Mouse (Mus musculus): Measurements from ENCODE around the gene Tssk3.
"Not testable (repeated sequence)": the region's sequence is repeated elsewhere in the genome, so short reads cannot be mapped to it uniquely, and the experiment has no call there.

Gene Tssk3

DNA sequence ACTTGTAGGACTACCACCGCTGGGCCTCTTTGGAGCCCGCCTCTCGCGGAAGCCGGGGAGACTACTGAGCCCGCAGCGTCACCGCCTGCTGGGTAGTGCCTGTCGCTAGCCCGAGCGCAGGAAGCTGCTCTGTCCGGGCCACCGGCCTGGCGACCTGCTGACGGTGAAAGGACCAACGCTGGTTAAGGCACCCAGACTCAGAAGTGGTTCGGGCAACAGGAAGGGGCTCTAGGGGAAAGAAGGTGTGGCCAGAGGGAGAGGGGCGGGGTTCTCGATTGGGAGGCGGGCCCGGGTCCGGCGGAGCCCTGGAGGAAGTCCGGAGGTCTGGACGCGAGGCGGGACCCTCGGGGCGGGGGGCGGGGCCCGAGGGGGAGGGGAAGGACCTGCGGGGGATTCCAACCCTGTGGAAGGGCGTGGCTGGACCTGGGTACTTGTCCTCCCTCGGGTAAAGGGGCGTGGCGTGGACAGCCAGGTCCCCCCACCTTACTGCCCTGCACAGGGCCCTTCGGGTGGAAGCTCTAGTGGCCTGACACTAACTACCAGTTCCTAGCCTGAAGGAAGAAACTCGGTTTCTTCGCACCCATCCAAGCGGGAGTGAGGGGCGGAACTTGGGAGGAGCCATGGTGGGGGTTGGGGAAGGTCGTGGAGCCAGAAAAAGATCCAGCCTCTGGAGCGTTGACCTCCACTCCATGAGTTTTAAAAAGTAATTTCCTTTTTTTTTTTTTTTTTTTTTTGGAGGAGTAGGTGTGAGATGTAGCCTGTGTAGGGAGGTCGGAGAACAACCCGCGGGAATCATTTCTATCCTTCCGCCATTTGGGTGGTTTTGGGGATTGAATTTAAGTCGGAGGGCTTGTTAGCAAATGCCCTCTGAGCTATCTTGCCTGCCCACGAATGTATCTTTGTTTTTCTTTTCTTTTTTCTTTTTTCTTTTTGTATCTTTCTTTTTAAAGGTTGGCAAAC lies 10.1 kb upstream of the Tssk3 start:
- DNase-seq (ENCODE audit: low read depth, low spot score) = peak; percentile 87

DNA sequence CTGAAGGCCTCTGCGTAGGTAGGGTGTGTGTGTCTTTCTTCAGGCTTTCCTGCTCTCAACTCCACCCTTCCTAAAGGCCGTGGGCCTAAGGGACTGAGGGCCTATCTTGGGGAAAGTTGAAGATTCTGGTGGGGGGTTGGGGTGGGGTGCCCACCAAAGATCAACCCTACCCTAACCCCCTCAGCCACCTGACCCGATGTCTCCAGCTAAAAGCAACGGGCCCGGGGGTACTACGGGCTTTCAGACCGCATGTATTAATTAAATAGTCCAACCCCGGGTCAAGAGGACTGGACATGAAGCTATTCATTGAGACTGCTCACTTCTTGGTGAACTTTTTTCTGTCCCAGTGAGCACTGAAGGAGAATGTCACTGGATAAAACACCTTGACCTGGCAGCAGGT lies 9.2 kb upstream of the Tssk3 start:
- DNase-seq (ENCODE audit: low read depth, low spot score) = no peak

DNA sequence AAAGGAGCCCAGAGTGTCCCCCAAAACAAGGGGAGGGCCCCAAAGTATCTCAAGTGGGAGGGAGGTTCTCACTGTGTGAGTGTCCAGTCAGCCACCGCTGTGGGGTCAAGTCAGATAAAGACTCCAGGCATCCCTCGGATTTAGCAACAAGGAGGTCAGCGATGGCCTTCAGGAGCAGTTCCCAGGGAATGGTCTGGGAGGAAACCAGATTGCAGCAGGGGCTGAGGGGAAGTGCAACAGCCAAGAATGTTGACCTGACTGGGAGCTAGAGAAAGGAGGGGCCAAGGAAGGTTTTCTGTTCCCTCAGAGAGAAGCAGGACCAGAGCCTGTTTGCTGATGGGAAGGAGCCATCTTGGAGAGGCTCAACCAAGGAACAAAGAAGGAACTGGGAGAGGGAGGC lies 8.1 kb upstream of the Tssk3 start:
- no peak for DNase-seq (ENCODE audit: low read depth, low spot score)

DNA sequence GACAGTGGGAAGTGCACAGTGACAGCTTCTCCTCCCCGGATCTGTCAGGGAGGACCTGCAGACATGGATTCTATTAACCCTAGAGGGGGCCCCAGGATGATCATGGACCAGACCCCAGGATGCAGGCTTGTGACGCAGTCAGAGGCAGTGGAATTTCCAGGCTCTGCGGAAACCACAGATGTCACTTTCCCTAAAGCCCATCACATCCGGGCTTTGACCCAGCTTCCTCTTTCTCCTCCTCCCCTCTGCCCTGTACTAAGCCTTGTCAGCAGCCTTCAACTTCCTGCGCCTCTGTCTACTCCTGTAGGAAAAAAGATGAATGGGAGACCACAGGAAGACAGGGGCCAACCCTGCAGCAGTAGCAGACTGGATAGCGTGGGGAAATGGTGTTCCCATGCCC lies 5.8 kb upstream of the Tssk3 start:
- no peak for DNase-seq (ENCODE audit: low read depth, low spot score)

DNA sequence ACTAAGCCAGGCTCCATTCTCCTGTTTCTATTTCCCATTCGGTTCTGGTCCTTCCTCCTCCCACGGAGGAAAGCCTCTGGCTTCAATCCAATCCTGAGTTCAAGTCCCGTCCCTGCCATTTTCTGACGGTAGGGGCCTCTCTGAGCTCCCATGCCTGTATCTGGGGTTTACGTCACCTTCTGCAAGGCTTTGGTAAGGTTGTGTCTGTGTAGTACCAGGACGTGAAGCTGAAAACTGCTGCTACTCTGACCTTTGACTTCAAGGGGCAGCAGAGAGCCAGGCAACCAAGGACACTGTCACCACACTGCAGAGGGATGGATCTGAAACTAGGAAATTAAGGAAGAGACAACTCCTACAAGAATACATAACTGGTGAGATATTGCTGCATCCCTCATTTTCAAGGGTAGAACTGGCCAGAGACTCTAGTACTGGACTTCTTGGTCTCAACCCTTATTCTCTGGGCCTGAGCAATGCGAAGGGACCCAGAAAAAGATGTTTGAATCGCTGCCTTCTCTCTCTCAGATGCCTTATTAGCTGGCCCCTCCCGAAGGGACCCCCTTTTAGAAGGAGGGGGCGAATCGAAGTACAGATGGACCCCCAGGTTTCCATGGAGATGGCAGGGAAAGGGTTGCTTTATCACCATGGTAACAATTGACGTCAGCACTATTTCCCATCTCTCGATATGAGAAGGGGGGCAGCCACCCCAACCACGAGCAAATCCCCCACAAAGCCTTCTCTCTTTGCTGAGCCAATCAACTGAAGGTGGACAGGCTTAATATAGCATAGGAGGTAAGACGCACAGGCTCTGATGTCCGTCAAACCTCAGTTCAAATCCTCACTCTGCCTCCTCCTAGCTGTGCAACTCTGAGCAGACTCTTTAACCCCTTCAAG lies 5.1 kb upstream of the Tssk3 start:
- DNase-seq (ENCODE audit: low read depth, low spot score) = no peak

DNA sequence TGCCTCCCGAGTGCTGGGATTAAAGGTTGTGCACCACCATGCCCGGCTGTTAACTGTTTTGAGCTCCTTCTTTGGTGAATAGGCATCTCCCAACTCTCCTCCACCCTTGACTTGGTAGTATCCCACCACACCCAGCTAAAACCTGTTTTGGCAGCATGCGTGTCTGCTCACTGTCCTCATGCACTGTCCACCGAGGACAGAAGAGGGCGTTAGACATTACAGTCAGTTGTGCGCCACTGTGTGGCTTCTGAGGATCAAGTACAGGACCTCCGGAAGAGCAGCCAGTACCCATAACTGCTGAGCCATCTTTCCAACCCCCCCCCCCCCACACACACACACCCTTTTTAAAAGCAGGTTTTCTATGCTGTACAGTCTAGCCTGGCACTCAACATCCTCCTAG lies 3.9 kb upstream of the Tssk3 start:
- no peak for DNase-seq (ENCODE audit: low read depth, low spot score)

DNA sequence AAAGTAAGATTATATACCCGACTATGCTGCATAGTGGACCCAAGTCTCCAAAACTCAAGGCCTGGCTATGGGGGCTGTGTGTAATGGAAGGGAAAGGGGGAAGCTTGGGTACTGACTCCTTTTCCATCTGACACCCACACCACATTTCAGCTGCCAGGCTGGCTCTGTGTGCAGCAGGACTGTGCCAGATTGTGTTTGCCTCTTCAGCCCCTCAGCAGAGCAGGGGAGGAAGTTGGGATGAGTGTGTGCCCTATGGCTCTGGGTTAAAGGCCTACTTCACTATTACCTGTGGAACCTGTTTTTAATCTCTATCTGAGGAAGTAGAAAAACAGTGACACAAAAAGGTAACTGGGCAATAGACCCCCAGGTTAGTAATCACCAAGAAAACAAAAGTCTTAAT lies 9.7 kb downstream of the Tssk3 start:
- no peak for DNase-seq (ENCODE audit: low read depth, low spot score)

DNA sequence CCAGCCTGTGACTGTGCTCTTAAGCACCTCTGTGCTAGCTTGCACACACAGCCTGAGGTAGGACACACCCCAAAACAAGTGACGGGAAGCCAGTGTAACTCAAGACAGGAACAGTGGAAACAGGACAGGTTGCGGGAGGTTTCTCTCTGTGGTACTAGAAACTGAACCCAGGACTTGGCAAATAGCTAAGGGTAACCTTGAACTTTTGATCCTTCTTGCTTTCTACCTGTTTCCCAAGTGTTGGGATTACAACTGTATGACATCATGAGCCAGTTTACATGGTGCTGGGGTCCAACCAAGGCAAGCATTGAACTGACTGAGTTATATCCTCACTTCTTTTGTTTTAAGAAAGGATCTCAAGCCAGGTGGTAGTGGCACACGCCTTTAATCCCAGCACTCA lies 11.0 kb downstream of the Tssk3 start:
- no peak for DNase-seq (ENCODE audit: low read depth, low spot score)

DNA sequence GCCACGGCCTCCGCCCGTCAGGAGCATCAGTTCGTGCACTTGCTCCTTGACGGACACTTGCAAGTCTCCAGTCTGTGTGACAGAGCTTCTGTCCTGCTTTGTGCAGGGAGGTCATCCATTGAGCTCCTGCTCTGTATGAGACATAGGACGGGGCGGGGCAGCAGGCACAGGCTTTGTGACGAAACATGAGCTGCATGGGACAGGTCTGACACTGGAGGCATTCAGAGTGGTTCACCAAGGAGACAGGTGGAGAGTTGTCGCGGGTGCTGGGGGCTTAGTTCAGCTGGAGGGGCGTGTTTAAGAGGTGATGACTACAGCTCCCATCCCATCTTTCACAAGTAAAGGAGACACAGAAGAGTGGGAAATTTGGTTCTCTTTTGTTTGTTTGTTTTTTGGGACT lies 14.8 kb downstream of the Tssk3 start:
- no peak for DNase-seq (ENCODE audit: low read depth, low spot score)

DNA sequence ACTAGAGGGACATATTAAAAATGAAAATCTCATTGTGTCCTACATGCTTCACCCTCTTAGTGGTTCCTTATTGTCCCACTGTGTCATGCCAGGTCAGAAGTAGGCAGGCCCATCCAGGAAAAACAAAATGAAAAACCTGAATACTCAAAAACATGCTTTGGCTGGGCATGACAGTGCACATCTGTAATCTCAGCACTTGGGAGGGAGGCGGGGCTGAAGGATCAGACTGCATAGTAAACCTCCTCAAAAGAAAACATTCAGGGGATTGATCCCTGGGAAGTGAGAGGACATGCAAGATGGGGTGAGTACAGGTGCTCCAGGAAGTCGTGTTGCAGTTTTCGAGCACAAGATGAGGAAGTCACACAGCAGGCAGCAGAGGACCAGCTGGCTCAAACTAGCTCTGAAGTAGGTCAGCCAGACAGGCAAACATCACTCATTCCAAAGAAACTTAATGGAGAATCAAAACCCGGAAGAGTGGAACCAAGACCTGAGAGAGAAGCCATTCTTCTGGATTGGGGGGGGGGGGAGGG lies 26.5 kb downstream of the Tssk3 start:
- no peak for DNase-seq (ENCODE audit: low read depth, low spot score)

DNA sequence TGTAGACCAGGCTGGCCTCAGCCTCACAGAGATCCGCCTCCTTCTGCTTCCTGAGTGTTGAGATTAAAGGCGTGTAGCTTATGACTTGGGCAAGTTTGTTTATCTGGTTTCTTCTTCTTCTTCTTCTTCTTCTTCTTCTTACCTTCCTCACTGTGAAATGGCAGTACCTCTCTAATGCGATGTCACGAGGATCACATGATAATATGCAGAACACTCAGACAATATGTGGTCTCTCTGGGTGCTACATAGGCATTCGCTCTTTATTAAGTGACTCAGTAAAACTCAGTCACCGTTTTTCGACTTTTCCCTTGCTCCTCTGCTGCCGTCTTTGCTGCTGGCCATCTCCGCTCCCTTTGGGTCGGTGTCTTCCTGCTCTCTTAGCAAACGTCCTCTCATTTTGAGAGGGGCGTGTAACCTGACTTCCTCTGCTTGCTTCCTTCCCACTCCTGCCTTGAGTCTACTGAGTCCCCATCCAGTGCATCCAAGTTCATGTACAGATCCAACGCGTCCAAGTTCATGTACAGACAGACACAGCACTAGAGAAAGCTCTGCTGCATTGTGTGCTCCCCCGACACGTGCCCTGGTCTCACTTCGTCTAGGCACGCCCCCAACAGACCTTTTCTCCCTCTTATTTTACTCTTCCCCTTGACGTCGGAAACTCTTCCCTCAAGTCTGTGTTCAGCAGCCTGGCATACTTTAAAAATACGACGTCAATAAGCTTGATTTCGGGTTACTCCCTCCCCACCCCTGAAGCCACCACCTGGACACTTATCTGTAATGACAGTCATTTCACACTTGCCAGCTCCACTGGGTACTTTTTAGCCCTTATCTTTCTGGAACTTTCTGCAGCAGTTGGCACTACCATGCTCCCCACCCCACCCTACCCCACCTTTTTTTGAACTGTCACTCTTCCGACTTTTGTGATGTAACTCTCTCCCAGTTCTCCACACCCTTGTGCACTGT lies 27.4 kb downstream of the Tssk3 start:
- no peak for DNase-seq (ENCODE audit: low read depth, low spot score)

DNA sequence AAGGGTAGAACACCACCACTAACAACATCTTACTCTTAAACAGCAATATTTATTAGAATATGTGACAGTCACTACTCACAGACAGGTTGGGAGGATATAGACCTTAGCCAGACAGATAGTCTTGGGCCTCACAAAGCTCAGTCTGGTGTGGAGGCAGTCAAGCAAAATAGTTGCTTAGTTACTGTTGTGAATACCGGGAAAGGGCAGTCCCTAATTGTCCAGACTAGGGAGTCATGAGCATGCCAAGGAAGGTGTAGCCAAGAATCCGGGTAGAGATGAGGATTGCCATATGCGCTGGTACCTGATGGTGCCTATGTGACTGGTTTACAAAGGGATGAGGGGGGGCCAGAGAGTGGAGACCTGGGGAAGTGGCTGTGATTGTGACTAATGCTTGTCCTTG lies 28.7 kb downstream of the Tssk3 start:
- DNase-seq (ENCODE audit: low read depth, low spot score) = no peak

DNA sequence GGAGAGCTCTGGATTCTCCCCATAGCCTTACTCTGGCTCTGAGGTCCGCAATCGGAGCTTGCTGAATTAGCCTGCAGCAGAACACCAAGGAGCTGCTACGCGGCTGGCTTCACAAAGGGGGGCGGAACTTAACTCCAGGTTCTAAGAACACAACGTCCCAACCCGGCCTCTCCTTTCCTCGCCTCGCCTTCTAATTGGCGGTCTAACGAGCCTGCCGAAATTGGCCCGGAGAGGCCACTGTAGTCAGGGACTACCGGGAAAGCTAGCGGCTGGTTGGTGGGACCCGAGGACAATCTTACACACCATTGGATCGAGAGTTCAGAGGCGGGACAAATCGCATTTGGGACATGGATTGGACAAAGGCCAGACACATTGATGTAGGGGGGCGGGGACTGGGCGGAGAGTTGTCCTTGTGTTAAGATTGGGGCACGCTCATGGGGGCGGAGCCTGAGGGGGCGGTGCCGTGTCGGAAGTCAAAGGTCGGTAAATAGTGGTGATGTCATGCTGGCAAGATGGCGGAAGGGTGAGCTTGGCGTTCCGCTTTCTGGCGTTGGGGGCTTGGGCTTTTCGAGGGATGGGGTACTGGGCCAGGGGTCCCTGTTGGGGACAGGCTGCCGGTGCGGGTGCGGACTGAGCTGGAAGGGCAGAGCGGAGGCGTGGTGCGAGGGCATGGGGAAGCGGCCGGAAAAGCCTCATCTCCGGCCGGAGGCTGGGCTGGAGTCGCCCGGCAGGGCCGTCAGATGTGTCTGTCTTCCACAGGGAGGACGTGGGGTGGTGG lies 29.4 kb downstream of the Tssk3 start, which contains the start of gene Bsdc1:
Gene Bsdc1, plus strand, starts transcription at position 399 of the 778 bp plus-strand sequence.
- peak; percentile 100 for DNase-seq (ENCODE audit: low read depth, low spot score)

DNA sequence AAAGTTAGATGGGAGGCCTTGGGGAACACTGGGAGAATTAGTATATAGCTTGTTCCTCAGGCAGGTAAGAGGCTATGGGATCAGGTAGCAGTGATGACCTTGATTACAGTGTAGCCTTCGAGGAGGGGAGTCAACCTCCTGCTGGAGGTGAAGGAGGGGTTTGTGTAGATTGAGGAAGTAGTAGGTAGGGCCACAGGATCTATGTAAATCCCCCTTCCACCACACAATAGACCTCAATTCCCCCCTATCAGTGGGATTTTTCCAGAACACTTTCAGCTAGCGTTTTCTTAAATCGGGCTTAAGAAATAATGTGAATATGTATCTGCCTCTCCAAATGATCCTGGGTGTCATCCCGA lies 30.0 kb downstream of the Tssk3 start:
- peak; percentile 8 for DNase-seq (ENCODE audit: low read depth, low spot score)

DNA sequence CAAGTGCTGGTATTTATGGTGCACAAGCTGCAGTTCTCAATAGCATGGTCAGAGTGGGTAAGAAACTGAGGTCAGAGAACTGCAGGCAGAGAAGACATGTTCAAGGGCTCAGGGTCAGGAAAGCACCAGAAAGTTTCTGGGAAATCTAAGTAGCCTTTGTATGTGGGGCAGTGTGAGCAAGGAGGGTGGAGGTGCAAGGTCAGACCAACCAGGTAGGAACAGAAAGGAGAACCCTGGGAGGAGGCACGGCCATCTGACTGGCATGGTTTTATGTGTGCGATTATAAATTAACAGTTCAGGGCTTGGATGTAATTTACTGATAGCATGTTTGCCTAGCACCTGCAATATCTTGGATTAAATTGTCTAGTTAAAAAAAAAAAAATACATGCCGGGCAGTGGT lies 31.1 kb downstream of the Tssk3 start:
- DNase-seq (ENCODE audit: low read depth, low spot score) = no peak

DNA sequence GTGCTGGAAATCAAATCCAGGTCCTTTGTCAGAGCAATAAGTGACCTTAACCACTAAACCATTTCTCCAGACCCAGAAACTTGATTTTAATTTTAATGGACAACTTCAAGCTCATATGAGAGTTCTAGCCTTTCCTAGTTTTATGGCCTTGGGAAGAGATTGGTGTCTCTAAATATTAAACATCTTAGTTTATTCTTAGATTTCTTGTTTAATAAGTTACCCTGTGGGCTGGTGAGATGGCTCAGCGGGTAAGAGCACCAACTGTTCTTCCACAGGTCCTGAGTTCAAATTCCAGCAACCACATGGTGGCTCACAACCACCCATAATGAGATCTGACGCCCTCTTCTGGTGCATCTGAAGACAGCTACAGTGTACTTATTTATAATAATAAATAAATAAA lies 33.5 kb downstream of the Tssk3 start:
- not testable (repeated sequence) for DNase-seq (ENCODE audit: low read depth, low spot score)

DNA sequence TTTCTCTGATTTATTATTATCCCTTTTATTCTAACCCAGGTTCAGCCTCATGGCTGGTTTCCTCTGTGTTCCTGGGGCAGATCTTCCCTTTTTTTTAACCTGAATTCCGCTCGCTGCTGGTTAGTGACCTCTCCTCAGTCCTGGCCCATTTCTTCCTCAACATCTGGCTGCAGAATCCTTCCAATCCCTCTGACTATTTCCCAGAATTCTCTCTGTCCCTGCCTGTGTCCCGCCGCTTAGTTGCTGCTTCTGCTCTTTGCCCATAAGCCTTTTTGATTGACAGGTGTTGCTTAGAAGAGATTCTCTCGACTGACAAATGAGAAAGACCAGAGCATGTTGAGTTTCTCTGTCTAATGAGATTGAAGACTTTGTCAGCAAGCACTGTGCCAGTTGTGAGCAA lies 34.7 kb downstream of the Tssk3 start:
- no peak for DNase-seq (ENCODE audit: low read depth, low spot score)

DNA sequence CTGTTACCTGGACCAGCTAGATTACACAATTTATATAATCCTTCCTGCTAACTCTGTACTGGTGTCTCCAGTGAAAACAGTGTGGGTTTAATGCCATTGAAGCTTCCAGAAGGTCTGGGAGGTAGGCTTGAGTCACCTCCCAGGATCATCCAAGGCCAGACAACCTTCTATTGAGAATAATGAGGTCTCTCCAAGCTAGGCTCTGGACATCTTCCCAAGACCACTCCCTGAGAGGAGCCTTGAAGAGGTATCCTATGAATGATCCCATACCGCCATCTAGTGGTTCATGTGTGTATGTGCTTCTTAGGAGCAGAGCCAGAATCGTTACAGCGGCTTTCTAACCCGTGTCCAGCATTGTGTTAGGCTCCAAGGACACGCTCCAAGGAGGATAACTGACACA lies 35.6 kb downstream of the Tssk3 start:
- DNase-seq (ENCODE audit: low read depth, low spot score) = peak; percentile 91

DNA sequence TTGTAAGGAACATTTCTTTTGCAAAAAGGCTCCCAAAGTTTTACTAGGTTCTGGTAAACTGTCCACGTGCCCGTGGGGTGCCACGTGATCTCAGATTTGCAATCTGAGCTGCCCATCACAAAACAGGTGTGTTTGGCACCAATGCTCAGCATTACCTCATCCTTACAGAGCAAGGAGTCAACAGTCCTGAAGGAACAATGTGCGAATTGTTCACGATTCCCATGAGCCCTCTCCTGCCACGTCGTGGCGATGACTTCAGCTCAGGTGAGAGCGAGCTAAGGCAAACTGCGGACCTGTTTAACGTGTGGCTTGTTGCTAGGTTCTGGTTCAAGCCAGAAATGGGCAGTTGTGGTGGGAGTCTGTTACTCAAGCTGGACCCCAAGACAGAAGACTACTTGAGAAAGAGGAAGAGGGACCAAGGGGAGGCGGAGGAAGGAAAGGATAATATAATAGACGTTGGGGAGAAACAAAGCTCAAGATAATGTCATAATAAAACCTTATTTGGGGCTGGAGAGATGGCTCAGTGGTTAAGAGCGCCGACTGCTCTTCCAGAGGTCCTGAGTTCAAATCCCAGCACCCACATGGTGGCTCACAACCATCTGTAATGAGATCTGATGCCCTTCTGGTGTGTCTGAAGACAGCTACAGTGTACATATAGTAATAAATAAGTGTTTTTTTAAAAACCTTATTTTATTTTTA lies 39.2 kb downstream of the Tssk3 start:
- no peak for DNase-seq (ENCODE audit: low read depth, low spot score)

DNA sequence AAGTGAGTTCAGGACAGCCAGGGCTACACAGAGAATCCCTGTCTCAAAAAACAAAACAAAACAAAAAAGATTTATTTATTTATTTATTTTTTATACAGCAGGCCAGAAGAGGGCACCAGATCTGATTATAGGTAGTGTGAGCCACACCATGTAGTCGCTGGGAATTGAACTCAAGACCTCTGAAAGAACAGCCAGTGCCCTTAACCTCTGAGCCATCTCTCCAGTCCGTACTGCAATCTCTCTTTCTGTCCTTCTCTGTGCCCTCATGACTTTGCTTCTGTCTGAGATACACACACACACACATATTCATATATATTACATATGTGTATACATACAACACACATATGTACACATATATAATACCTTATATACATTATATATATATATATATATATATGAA lies 40.0 kb downstream of the Tssk3 start:
- no peak for DNase-seq (ENCODE audit: low read depth, low spot score)
